Mouse (Mus musculus) C2C12 (cell line): ENCODE results near the gene Eif5a2. TPM values are rescaled to one million over a fixed set of nuclear protein-coding genes. Genes with fewer than 3 reads are reported as not detected.

Source experiments
- H3K27me3 ChIP-seq: one replicate; pipeline ENCODE4 v1.6.1; 2011; ENCODE audit not compliant: control insufficient read depth, insufficient read depth, insufficient read length
- H3K36me3 ChIP-seq: one replicate; pipeline ENCODE4 v1.6.1; 2011; ENCODE audit not compliant: control insufficient read depth, insufficient read depth
- H3K4me3 ChIP-seq: one replicate; pipeline ENCODE4 v1.5.1; 2011; ENCODE audit warnings: mild to moderate bottlenecking, control low read depth; ENCODE audit not compliant: poor library complexity, insufficient read depth, severe bottlenecking
- H3K79me2 ChIP-seq: one replicate; pipeline ENCODE4 v1.6.1; 2011; ENCODE audit not compliant: control insufficient read depth, insufficient read depth
- H3K79me3 ChIP-seq: one replicate; pipeline ENCODE4 v1.6.1; 2011; ENCODE audit warnings: low read depth, control low read depth
- H3ac ChIP-seq: one replicate; pipeline ENCODE3; 2011; ENCODE audit warnings: low read depth; ENCODE audit not compliant: control insufficient read depth, insufficient read length
- CEBPB ChIP-seq: IDR thresholded peaks from one replicate; pipeline ENCODE4 v1.6.1; 2011; ENCODE audit warnings: low read depth, mild to moderate bottlenecking, control low read depth, moderate library complexity
- CTCF ChIP-seq: IDR thresholded peaks from one replicate; pipeline ENCODE4 v1.5.1; 2011; ENCODE audit not compliant: control insufficient read depth, insufficient read depth, insufficient read length
- FOSL1 ChIP-seq: IDR thresholded peaks from one replicate; pipeline ENCODE4 v1.8.0; 2011; ENCODE audit warnings: mild to moderate bottlenecking, low read length; ENCODE audit not compliant: poor library complexity, insufficient read depth, severe bottlenecking
- MAX ChIP-seq: IDR thresholded peaks from one replicate; pipeline ENCODE4 v1.6.1; 2011; ENCODE audit warnings: mild to moderate bottlenecking, control low read depth
- MYOD1 ChIP-seq: IDR thresholded peaks from one replicate; pipeline ENCODE4 v1.6.1; 2011; ENCODE audit warnings: low read depth; ENCODE audit not compliant: control insufficient read depth, insufficient read length
- MYOG ChIP-seq: IDR thresholded peaks from one replicate; pipeline ENCODE4 v1.6.1; 2011; ENCODE audit not compliant: control insufficient read depth, insufficient read length; ENCODE audit errors: extremely low read depth
- USF1 ChIP-seq: IDR thresholded peaks from one replicate; pipeline ENCODE4 v1.6.1; 2011; ENCODE audit warnings: low read depth, mild to moderate bottlenecking, control low read depth, moderate library complexity
- polyA plus RNA-seq: library from polyadenylated mRNA; unstranded; fragments of >200 nt; fragmentation: generic; extraction: Trizol; gene quantifications from one replicate; pipeline ENCODE4 v1.2.1, GENCODE M21; 2012; ENCODE audit warnings: missing spikeins

Eif5a2 gene
- polyA plus RNA-seq, 1 experiment = 2.0 TPM

GRCm38 (mm10) chr3:28784176-28784575, 3.1 kb downstream of the Eif5a2 start:
- H3K27me3 ChIP-seq = no peaks in the 10 kb centered on the region
- H3ac ChIP-seq = no peak overlapping the region
- no peaks in the 10 kb centered on the region for H3K79me2 ChIP-seq
- TF ChIP-seq MYOG (no peak), CEBPB (no peak), MYOD1 (no peak), CTCF (no peak), FOSL1 (no peak), USF1 (no peak), MAX (no peak)
- no peaks in the 10 kb centered on the region for H3K36me3 ChIP-seq
- H3K4me3 ChIP-seq = no peak overlapping the region
- no peaks in the 10 kb centered on the region for H3K79me3 ChIP-seq

- TF ChIP-seq MYOG (no peak), CEBPB (no peak), MAX (no peak), USF1 (no peak), FOSL1 (no peak), MYOD1 (no peak), CTCF (no peak)
- H3K79me2 ChIP-seq = no peaks in the 10 kb centered on the region
- H3K79me3 ChIP-seq = no peaks in the 10 kb centered on the region
- no peak overlapping the region for H3K4me3 ChIP-seq
- no peaks in the 10 kb centered on the region for H3K36me3 ChIP-seq
- H3ac ChIP-seq = no peak overlapping the region
- H3K27me3 ChIP-seq = no peaks in the 10 kb centered on the region
Measured at GRCm38 (mm10) chr3:28794835-28795234, 13.8 kb downstream of the Eif5a2 start.

DNA sequence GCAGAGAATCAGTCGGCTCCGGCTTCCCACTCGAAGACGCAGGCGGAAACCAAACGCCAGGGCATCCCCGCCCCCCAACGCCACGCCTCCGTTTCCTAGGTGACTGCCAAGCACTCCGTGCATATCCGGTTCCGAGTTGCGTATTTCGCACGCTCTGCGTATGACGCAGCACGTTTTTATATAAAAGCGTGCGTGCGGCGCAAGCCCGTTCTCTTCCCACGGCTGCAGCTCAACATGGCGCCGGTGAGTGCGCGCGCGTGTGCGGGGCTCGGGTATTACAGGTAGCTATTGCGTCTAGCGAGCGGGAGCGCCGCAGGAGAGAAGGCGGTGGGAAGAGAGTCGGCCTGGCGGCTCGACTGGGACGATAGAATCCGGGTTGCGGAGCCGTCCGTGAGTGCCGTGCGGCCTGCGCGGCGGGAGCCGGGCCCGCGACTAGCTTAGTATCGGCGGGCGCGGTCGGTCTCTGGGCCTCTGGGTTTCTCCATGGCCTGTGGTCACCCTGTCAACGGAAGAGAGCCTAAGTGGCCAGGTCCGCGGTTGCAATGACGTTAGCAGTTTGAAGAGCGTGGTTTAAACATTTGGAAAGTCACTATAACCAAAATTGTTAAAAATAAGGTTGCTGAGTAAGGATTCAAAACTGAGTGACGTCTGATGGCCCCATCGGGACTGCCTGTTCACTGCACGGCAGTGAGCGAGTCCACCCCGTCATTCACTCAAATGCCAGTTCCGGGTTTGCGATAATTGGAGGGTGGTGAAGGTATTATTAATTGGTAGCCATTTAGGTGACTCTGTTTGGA, 24.4 kb downstream of the Eif5a2 start, which contains the start of gene Rpl22l1:
Rpl22l1 (plus strand) TSS at position 136 of the 797 bp plus-strand sequence.
- Histone ChIP-seq H3K4me3 (peak within 1 kb of the TSS; percentile 89), H3K36me3 (peaks cover 34% of the 10 kb centered on the region), H3K27me3 (no peaks in the 10 kb centered on the region), H3K79me3 (peaks cover 19% of the 10 kb centered on the region), H3ac (peak within 1 kb of the TSS; percentile 97), H3K79me2 (peaks cover 31% of the 10 kb centered on the region)
- TF ChIP-seq MAX (peak; percentile 57), FOSL1 (no peak)

GRCm38 (mm10) chr3:28808039-28808643, 27.1 kb downstream of the Eif5a2 start:
- no peak for TF ChIP-seq MAX

DNA sequence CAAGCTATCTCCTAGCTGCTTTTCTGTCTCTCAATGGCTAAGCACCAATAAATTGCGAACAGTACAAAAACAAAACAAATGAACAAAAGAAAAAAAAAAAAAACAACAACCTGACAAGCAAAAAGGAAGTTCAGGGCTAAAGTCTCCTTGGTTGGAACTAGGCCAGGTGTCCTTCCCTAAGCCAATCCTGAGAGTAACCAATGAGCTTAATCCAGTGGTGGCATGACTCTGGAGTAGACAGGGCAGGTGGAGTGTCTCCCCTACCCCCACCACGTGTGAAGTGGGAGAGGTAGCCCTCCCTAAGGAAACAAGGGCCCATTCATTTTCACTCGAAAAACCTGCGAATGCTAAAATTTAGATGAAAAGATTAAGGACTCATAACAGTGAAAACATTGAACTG, 30.4 kb downstream of the Eif5a2 start:
- H3K36me3 ChIP-seq = peaks cover 29% of the 10 kb centered on the region
- peaks cover 19% of the 10 kb centered on the region for H3K79me2 ChIP-seq
- H3K27me3 ChIP-seq = no peaks in the 10 kb centered on the region
- H3ac ChIP-seq = no peak overlapping the region
- H3K79me3 ChIP-seq = peaks cover 11% of the 10 kb centered on the region
- TF ChIP-seq CEBPB (no peak), FOSL1 (no peak), MAX (no peak), MYOG (no peak), MYOD1 (no peak), CTCF (no peak), USF1 (no peak)
- no peak overlapping the region for H3K4me3 ChIP-seq

More at GRCm38 (mm10) chr3:28808039-28808643, 27.1 kb downstream of the Eif5a2 start:
- no peak overlapping the region for H3ac ChIP-seq
- peaks cover 31% of the 10 kb centered on the region for H3K79me2 ChIP-seq
- H3K4me3 ChIP-seq = no peak overlapping the region
- H3K79me3 ChIP-seq = peaks cover 19% of the 10 kb centered on the region
- no peaks in the 10 kb centered on the region for H3K27me3 ChIP-seq
- peaks cover 34% of the 10 kb centered on the region for H3K36me3 ChIP-seq

- Histone ChIP-seq H3K79me2 (no peaks in the 10 kb centered on the region), H3K79me3 (no peaks in the 10 kb centered on the region), H3ac (no peak overlapping the region), H3K4me3 (no peak overlapping the region), H3K27me3 (no peaks in the 10 kb centered on the region), H3K36me3 (no peaks in the 10 kb centered on the region)
- TF ChIP-seq MYOG (no peak), FOSL1 (no peak), CEBPB (no peak), MAX (no peak), USF1 (no peak), CTCF (no peak), MYOD1 (no peak)
Measured at GRCm38 (mm10) chr3:28814361-28814760, 33.3 kb downstream of the Eif5a2 start.
